Mouse (Mus musculus) embryonic stem cell, embryonic (primary cell): ENCODE results near the gene Smim4.

Source experiments
- CTCF ChIA-PET, 4 experiments: fragments of 300-600 bp in 2 of 4; fragments of 350-600 bp in 2 of 4; sonication (Branson Sonifier 250); formaldehyde crosslinking; loops; one replicate each; lab custom pipeline; 2022; ENCODE audit warnings: inconsistent platforms in 2 of 4; lab: Charles Lee
- POLR2A ChIA-PET, 4 experiments: fragments of 300-600 bp in 2 of 4; fragments of 350-600 bp in 2 of 4; sonication (Branson Sonifier 250); formaldehyde crosslinking; loops; one replicate each; lab custom pipeline; 2022; ENCODE audit warnings: antibody characterized with exemption in 4 of 4, inconsistent platforms in 1 of 4; lab: Charles Lee

The Smim4 gene

GRCm38 (mm10) chr14:31087433-31087832 lies 41.3 kb downstream of the Smim4 start:
- CTCF ChIA-PET = interaction anchor here in 2 of 4 experiments (1.0 to 1.7 kb wide), 4 partner anchors 11 to 221 kb away, joined by 3 to 4 read pairs (median 4); no protein-coding TSS in a partner anchor

GRCm38 (mm10) chr14:31081147-31081546 lies 47.6 kb downstream of the Smim4 start:
- ChIA-PET POLR2A (interaction anchor here in 2 of 4 experiments (0.8 to 3.2 kb wide), 3 partner anchors 12 to 63 kb away, joined by 3 to 16 read pairs (median 4); partner anchors contain the start of genes Gnl3 (in 1 of the 2), Pbrm1 (in 1 of the 2) and Smim4 (in 1 of the 2)), CTCF (interaction anchor here in 1 of 4 experiments (0.6 kb wide), 1 partner anchor 81 kb away, joined by 3 read pairs; no protein-coding TSS in a partner anchor)

More at GRCm38 (mm10) chr14:31087433-31087832, 41.3 kb downstream of the Smim4 start:
- POLR2A ChIA-PET = interaction anchor here in 1 of 4 experiments (1.2 to 1.7 kb wide), 2 partner anchors 16 to 73 kb away, joined by 4 read pairs; no protein-coding TSS in a partner anchor

- POLR2A ChIA-PET = interaction anchor here in 1 of 4 experiments (1.2 kb wide), 1 partner anchor 63 kb away, joined by 3 read pairs; no protein-coding TSS in a partner anchor
- CTCF ChIA-PET = no interaction called here
Measured at GRCm38 (mm10) chr14:31079313-31080028, 49.3 kb downstream of the Smim4 start.

- ChIA-PET CTCF (no interaction called here), POLR2A (interaction anchor here in 2 of 4 experiments (0.7 to 1.2 kb wide), 2 partner anchors 62 to 71 kb away, joined by 3 read pairs; no protein-coding TSS in a partner anchor)
Measured at GRCm38 (mm10) chr14:31078597-31079208, 50.1 kb downstream of the Smim4 start.

GRCm38 (mm10) chr14:31069086-31069733 lies 59.5 kb downstream of the Smim4 start:
- POLR2A ChIA-PET = interaction anchor here in 1 of 4 experiments (0.6 to 1.0 kb wide), 2 partner anchors 18 to 403 kb away, joined by 3 read pairs; no protein-coding TSS in a partner anchor
- CTCF ChIA-PET = no interaction called here

GRCm38 (mm10) chr14:31062277-31062676 lies 66.5 kb downstream of the Smim4 start:
- CTCF ChIA-PET = interaction anchor here (0.5 to 1.2 kb wide), 11 partner anchors 9 to 376 kb away, joined by 3 to 7 read pairs (median 3); no protein-coding TSS in a partner anchor

GRCm38 (mm10) chr14:31045817-31046216 lies 82.9 kb downstream of the Smim4 start:
- POLR2A ChIA-PET = interaction anchor here in 1 of 4 experiments (1.0 kb wide), 1 partner anchor 8 kb away, joined by 3 read pairs; no protein-coding TSS in a partner anchor
- CTCF ChIA-PET = no interaction called here

More at GRCm38 (mm10) chr14:31062277-31062676, 66.5 kb downstream of the Smim4 start:
- POLR2A ChIA-PET = interaction anchor here in 2 of 4 experiments (0.6 to 1.8 kb wide), 6 partner anchors 24 to 447 kb away, joined by 3 to 7 read pairs (median 4); no protein-coding TSS in a partner anchor

- POLR2A ChIA-PET = interaction anchor here in 1 of 4 experiments (1.0 to 1.2 kb wide), 2 partner anchors 9 to 31 kb away, joined by 3 to 5 read pairs; no protein-coding TSS in a partner anchor
Measured at GRCm38 (mm10) chr14:31045296-31045695, 83.5 kb downstream of the Smim4 start.

More at GRCm38 (mm10) chr14:31045296-31045695, 83.5 kb downstream of the Smim4 start:
- CTCF ChIA-PET = no interaction called here
